Mouse (Mus musculus) E14TG2a.4 (cell line): ENCODE data around the gene Vps26a.

Experiments
- H3K27me3 ChIP-seq: 2 replicates; pipeline ENCODE4 v1.6.1; 2014; ENCODE audit warnings: low read length, control low read depth; ENCODE audit not compliant: insufficient read depth
- H3K36me3 ChIP-seq: 2 replicates; pipeline ENCODE4 v1.6.1; 2014; ENCODE audit warnings: low read length, control low read depth; ENCODE audit not compliant: insufficient read depth
- H3K4me1 ChIP-seq: replicated peaks from 2 replicates; pipeline ENCODE4 v1.6.1; 2014; ENCODE audit warnings: low read depth, low read length, control low read depth
- H3K4me3 ChIP-seq: replicated peaks from 2 replicates; pipeline ENCODE4 v1.5.1; 2014; ENCODE audit warnings: mild to moderate bottlenecking, low read length
- H3K9me3 ChIP-seq: 2 replicates; pipeline ENCODE4 v1.6.1; 2014; ENCODE audit warnings: low read length, control low read depth
- CTCF ChIP-seq: conservative IDR thresholded peaks from 2 replicates; pipeline ENCODE4 v1.5.1; 2014; ENCODE audit warnings: low read length
- NANOG ChIP-seq: IDR thresholded peaks from 2 replicates; pipeline ENCODE4 v1.6.1; 2014; ENCODE audit warnings: borderline replicate concordance, low read length, mixed read lengths
- POU5F1 ChIP-seq: IDR thresholded peaks from 2 replicates; pipeline ENCODE4 v1.6.1; 2014; ENCODE audit warnings: low read length, borderline replicate concordance

The Vps26a gene

DNA sequence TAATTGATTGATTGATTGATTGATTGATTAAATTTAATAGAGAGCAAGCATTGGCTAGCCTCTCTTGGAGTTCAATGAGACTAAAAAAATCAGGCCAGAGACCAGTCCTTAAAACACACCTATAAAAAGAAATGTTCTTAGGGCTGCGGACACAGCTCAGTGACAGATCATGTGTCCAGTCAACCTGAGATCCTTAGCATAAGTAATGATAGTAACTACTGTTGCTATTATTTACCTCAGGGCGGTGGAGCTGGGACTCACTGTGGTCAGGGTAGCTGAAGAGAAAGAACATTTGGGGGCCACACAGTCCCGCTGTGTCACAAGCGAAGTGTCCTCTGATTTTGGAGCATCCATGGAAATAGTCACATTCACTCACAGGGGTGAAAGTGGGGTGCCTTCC is 26.2 kb upstream of the Vps26a start:
- H3K9me3 ChIP-seq, result no peaks in the 10 kb centered on the region
- H3K4me1 ChIP-seq, result peaks cover 40% of the 10 kb centered on the region
- no peak for TF ChIP-seq CTCF
- no peak for TF ChIP-seq NANOG
- no peak for TF ChIP-seq POU5F1
- H3K27me3 ChIP-seq, result peaks cover 9% of the 10 kb centered on the region
- H3K4me3 ChIP-seq, result no peak overlapping the region
- H3K36me3 ChIP-seq, result no peaks in the 10 kb centered on the region

DNA sequence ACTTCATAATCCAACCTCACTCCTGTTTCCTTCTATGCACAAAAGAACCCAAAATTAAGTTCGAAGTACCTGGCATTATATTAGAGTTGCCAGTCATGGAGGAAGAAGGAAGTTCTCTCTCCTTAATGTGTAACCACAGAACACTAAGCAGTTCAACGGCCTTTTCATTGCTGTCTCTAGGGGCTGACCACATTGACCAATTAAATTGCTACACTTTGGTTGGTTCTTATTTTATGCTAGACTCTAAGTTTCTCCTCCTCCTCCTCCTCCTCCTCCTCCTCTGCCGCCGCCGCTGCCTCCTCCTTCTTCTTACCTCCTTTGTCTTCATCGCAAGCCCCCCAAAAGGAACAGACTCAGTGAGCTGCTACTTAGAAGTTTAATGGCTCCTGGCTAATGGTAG is 24.9 kb upstream of the Vps26a start:
- Histone ChIP-seq H3K4me1 (peaks cover 32% of the 10 kb centered on the region), H3K9me3 (no peaks in the 10 kb centered on the region), H3K27me3 (peaks cover 13% of the 10 kb centered on the region), H3K4me3 (no peak overlapping the region), H3K36me3 (no peaks in the 10 kb centered on the region)
- TF ChIP-seq CTCF, result no peak
- no peak for TF ChIP-seq NANOG
- no peak for TF ChIP-seq POU5F1

DNA sequence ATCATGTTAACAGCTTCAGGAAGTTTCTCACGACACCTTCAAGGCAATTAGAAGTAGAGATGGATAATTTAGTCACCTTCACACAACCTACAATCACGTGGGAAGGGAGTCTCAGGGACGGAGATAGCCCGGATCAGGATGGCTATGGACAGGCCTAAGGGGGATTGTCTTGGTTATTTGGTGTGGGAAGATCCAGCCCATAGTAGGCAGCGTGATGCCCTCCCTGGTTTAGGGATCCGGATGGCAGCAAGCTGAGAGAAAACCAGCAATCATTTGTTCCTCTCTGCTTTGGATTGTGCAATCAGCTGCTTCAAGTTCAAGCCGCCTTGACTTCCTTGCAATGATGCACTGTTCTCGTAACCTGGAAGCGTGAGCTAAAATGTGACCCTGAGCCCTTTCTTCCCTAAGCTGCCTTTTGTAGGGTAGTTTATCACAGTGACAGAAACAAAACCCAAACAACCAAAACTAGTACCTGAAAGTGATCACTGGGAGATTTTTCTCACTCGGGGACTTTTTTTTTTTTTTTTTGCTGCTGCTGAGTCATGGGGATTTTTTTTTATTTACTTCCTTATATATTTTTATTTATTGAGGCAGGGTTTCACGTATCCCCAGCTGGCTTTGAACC is 22.5 kb upstream of the Vps26a start:
- Histone ChIP-seq H3K4me1 (peaks cover 24% of the 10 kb centered on the region), H3K4me3 (no peak overlapping the region)
- no peak for TF ChIP-seq POU5F1
- no peak for TF ChIP-seq NANOG
- no peak for TF ChIP-seq CTCF

DNA sequence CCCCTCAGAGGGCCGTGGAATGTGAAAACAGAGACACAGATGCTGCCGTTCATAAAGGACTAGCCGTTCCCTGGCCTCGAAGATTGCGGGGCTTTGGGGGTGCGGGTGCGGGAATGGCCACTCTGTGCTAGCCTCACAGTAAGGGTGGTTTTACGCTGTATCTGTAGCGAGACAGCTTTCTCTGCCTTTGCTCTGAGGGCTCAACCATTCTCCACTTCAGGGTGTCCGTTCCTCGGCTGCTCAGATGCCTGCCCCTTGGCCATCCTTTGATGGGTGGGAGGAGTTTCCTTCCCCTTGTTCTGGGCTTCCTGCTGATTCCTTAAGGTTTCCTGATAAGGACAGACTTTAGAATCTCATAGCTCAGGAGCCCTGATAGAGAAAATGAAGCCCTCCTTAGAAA is 21.9 kb upstream of the Vps26a start:
- H3K4me1 ChIP-seq, result peaks cover 22% of the 10 kb centered on the region
- peak overlapping the region; percentile 54 for H3K4me3 ChIP-seq
- TF ChIP-seq CTCF, result no peak
- no peak for TF ChIP-seq NANOG
- no peak for TF ChIP-seq POU5F1
- H3K36me3 ChIP-seq, result no peaks in the 10 kb centered on the region
- peaks cover 13% of the 10 kb centered on the region for H3K27me3 ChIP-seq
- H3K9me3 ChIP-seq, result no peaks in the 10 kb centered on the region

More for the DNA sequence above, 22.5 kb upstream of the Vps26a start:
- H3K36me3 ChIP-seq, result no peaks in the 10 kb centered on the region
- H3K27me3 ChIP-seq, result peaks cover 13% of the 10 kb centered on the region
- no peaks in the 10 kb centered on the region for H3K9me3 ChIP-seq

DNA sequence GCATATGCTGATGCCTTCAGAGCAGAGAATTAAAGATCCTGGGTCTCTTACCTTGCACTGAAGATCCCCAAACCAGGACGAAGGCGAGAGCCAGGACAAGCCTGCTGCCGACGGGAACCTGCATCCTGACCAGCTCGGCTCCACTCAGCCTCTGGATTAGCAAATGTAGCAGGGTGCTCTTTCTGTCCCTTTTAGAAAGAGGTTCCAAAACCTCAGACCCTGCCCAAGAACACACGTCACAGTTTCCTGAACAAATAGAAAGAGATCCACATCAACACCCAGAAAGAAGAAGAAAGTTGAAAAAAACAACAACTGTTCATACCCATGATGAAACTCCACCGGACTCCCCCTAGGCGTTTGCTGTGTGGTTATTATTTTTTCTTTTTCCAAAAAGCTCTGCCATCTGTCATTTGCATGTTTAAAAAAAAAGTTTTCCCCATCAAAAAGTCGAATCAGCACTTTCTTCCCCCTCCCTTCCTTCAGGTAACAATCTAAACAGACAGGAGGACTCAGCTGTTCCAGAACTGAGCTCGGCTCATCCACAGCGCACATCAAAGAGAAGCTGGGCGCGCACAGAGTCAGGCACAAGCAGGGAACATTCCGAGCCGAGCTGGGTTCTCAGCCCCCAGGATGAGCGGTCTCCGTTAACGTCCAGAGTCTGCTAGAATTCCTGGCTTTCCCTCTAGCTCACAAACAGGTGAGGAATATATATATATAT is 21.1 kb upstream of the Vps26a start:
- TF ChIP-seq POU5F1, result no peak
- no peak for TF ChIP-seq CTCF
- TF ChIP-seq NANOG, result no peak
- Histone ChIP-seq H3K36me3 (no peaks in the 10 kb centered on the region), H3K4me3 (peak overlapping the region; percentile 54), H3K9me3 (no peaks in the 10 kb centered on the region), H3K4me1 (peaks cover 22% of the 10 kb centered on the region), H3K27me3 (peaks cover 13% of the 10 kb centered on the region)

DNA sequence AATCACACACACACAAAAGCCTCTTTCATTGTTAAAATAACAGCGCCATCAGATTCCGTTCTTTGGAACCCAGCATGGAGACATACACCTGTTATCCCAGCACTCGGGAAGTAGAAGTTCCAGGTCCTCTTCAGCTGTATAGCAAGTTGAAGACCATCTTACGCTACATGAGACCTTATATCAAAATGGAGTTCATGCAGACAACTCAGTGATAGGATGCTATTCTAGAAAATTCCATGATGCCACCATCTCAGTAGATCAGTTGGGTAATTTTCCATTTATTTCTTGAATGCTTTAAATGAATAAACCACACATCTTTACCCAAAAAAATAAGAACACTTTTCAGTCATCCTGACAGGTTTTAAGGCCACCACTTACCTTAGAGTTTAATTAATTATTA is 20.5 kb upstream of the Vps26a start:
- no peak for TF ChIP-seq NANOG
- no peak for TF ChIP-seq CTCF
- no peak for TF ChIP-seq POU5F1
- Histone ChIP-seq H3K9me3 (no peaks in the 10 kb centered on the region), H3K4me3 (no peak overlapping the region), H3K36me3 (no peaks in the 10 kb centered on the region), H3K4me1 (peaks cover 22% of the 10 kb centered on the region), H3K27me3 (peaks cover 13% of the 10 kb centered on the region)

DNA sequence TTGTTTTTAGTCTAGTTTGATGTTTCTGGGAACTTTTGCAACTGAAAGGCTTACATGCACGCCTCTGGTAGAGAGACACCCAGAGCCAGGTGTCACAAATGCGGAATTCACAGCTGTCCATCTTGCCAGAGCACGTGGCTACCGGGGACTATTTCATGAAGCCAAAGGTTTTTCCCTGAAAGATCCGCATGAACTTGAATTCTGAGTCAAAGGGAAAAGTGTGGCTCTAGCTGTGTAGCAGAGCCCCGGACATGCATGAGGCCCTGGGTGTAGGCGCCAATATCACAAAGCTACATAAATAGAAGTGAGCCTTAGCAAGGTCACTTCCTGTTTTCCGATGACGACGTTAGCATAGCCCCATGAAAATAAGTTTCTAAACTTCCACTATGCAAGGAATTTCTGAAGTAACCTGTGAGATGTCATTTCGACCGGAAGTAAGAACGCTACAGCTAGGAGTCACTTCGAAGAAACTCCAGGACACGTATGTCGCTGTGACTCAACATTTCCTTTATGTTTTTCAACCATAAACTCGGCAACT is 19.5 kb upstream of the Vps26a start:
- TF ChIP-seq NANOG (no peak), CTCF (no peak), POU5F1 (no peak)
- Histone ChIP-seq H3K4me1 (peaks cover 22% of the 10 kb centered on the region), H3K36me3 (no peaks in the 10 kb centered on the region), H3K4me3 (no peak overlapping the region), H3K27me3 (peaks cover 13% of the 10 kb centered on the region), H3K9me3 (no peaks in the 10 kb centered on the region)

DNA sequence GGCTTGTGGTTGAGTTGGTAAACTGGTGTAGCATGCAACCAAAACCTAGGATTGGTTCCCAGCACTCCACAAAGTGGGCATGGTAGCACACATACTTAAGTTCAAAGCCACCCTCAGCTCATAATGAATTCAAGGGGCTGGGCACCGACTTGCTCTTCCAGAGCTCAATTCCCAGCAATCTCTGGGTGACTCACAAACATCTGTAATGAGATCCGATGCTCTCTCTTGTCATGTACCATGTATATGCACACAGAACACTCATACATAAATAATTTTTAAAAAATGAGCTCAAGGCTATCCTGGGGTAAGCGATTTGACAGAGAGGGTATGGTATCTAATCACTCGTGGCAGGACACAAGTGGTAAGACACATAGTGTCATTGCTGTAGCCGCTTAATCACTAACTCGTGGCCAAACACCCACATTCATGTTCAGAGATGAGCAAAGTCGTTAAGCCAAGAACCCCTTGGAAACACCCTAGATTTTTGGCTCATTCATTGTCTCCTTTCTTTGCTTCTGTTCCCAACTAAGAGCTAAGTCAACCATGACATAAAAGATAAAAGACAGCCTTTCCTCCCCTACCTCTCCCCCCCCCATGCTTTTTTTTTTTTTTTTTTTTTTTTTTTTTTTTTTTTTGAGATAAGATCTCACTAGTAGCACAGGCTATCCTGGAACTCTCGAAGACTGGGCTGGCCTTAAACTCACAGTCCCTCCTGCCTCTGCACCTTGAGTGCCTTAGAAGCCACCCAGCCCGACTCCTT is 18.8 kb upstream of the Vps26a start:
- Histone ChIP-seq H3K36me3 (no peaks in the 10 kb centered on the region), H3K9me3 (no peaks in the 10 kb centered on the region), H3K27me3 (peaks cover 10% of the 10 kb centered on the region; the same call in 1 of the 2 replicates), H3K4me1 (peaks cover 22% of the 10 kb centered on the region), H3K4me3 (no peak overlapping the region)
- no peak for TF ChIP-seq CTCF
- no peak for TF ChIP-seq NANOG
- no peak for TF ChIP-seq POU5F1
